Mouse (Mus musculus) neutrophil, adult 5-6 weeks (primary cell): ENCODE measurements around the gene Idi1. TPM values are rescaled to one million over a fixed set of nuclear protein-coding genes. Genes with fewer than 3 reads are reported as not detected.
"Not testable (repeated sequence)": the region's sequence is repeated elsewhere in the genome, so short reads cannot be mapped to it uniquely, and the experiment has no call there.

ENCODE experiments used
- ATAC-seq: fragments of 151-379, 151-347 bp; 2 replicates; pipeline ENCODE4 v1.8.0; 2017; ENCODE audit warnings: mild to moderate bottlenecking, moderate TSS enrichment; ENCODE audit not compliant: insufficient number of reproducible peaks, poor library complexity, low FRiP score, severe bottlenecking; ENCODE audit errors: extremely low read depth
- total RNA-seq: library from RNA; stranded (forward); fragments of 200-1000 nt; gene quantifications from 2 replicates; pipeline ENCODE4 v1.2.3, GENCODE M21; 2017

Idi1 gene
- total RNA-seq, 1 experiment from 2014 or later, result 9.9 TPM

DNA sequence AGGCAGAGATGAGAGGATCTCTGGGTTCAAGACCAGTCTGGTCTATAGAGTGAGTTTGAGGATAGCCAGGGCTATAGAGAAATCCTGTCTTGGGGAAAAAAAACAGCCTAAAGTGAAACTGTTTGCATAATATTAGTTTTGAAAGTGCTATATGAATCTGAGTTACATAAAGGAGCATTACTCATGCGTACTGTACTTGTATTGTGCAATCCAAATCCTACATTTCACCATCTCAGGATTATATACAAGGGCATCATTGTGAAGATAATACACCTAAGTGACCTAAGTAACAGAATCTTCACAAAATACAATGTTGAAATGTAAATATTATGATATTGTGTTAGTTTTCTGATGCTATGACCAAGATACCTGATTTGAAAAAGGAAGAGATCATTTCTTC lies 11.5 kb upstream of the Idi1 start:
- ATAC-seq, result no peak

DNA sequence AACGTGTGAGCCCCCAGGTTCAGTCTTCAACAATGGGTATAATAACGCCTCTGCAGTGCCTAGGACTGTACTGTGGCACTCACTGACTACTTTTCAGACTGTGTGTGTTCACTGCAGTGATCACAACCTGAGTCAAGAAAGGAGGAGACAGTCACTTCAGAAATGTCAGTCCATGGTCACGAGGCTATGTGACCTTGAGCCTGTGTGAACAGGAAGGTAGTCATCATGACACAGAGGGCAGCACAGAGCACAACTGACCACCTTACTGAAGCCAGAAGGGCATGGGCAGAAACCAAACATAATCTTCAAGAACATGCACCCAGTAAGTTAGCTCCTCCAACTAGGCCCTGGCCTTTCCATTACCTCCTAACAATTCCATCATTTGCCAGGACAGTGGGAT lies 3.7 kb upstream of the Idi1 start:
- ATAC-seq, result no peak

DNA sequence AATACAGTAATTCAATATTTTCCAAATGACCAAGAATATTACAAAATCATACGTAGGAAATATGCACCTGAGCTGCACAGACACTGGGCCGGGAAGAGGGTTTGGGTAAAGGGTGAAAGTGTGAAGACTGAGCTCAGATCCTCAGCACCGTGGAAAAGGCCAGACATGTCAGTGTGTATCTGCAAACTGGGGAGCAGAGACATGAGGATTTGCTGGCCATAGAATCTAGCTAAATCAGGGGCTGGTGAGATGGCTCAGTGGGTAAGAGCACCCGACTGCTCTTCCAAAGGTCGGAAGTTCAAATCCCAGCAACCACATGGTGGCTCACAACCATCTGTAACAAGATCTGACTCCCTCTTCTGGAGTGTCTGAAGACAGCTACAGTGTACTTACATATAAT lies 1.4 kb upstream of the Idi1 start:
- not testable (repeated sequence) for ATAC-seq

DNA sequence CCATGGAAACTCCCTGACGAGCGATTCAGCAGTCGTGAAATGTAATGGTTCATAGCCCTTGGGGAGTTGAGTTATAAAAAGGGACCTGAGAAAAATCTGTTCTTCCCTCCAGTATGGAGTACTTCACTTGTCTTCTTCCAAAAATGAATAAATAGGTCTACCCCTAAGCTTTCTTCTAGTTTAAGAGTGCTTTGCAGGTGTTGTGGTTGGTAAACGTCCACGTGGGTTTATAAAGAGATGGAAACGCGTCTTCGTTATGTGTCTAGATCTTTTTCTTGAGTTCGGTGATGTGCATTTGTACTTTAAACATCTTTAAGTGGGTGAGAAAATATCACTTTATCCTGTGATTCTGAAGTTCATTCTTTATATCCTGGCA lies 872 bp downstream of the Idi1 start:
- ATAC-seq, result no peak

DNA sequence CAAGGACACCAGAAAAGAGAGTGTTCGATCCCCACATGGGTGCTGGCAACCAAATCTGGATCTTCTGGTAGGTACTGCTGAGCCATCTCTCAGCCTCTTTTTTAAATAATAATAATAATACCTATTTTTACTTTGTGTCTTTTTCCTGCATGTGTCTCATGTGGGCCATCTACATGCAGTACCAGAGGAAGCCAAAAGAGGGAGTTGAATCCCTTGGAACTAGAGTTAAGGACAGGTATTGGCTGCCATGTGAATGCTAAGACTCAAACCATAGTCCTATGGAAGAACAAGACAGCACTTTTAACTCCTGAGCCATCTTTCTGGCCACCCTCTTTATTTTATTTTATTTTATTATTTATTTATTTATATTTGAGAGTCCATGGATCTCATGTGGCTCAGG lies 3.3 kb downstream of the Idi1 start:
- no peak for ATAC-seq

DNA sequence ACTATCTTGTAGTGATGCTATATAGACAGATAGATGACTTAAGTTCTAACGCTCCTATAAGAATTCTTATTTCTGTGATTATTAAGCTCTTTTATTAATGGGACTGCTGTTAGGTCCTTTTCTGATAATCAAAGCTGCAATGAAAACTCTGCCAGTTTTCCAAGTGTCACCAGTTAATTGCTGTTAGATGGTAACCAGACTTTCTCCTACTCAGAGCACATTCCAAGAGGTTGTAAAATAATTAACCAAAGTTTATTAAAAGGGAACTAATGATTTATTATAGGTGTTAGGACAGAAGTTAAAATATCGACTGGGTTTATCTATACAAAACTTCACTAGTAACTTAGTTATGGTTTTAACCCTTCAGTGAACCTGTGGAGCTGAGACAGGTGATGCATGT lies 20.7 kb downstream of the Idi1 start:
- ATAC-seq, result not testable (repeated sequence)

DNA sequence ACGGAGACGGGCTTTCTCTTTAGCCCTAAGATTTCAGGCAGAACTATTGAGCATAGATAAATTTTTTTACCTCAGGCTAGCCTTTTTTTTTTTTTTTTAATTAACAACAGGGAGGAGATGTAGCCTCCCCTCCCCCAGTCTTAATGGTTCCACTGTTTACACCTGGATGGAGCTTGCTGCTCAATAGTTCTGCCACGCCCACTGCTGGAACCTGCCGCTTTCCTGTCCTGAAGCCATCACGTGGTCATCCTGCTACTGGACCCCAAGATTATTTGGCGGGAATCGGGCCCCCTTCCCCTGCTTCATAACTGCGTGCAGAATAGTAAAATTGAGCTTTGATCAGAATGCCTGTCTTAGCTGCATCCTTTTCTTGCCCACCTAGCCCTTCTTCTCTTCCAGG lies 28.6 kb downstream of the Idi1 start:
- ATAC-seq, result not testable (repeated sequence)

DNA sequence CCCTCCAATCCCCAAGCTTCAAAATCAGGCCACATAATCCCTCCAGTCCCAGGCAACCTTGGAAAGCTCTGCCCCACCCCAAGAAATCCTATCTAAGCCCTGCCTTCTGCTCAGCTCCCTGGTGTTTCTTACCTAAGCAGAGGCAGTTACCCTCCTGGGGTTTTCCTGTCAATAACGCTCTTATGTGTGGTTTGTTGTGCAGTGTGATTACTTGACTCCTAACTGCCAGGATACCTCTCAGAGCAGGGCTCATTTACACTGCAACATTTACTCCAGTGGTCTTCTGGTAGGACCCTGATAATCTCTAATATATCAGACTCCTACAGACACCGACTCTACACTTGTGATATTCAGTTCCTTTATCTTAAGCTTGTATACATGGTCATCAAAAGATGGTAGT lies 48.2 kb downstream of the Idi1 start:
- ATAC-seq, result no peak

DNA sequence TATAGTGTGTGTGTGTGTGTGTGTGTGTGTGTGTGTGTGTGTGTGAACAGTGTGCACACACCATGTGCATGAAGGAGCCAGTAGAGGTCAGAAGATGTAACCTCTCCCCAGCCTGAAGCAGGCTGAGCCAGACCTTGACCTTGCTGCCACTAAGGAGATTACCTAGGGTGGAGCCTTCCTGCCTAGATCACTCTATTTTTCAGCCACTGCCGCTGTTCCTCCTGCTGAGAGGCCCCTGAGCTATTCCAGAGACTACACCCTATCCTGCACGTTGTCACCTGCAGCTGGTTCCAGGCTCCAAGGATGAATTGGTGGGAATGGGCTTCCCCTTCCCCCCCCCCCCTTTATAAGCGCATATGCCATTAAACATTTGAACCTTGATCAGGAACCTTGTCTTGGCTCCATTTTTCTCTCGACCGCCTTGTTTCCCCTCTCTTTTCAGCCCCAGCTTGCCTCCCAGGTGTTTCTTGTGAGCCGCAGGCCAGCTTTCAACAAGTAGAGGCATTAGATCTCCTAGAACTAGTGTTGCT lies 52.4 kb downstream of the Idi1 start:
- not testable (repeated sequence) for ATAC-seq

DNA sequence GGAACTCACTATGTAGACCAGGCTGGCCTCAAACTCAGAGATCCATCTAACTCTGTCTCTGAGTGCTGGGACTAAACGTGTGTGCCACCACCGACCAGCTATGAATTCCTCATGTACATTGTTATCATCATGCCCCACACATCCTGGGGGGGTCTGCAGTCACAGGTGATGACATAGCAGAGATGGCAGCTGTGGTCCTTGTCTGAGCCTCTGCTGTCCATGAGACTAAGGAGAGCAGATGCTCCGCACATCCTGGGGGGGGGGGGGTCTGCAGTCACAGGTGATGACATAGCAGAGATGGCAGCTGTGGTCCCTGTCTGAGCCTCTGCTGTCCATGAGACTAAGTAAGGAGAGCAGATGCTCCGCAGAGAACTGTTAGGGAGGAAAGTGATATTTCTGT lies 55.8 kb downstream of the Idi1 start:
- ATAC-seq, result not testable (repeated sequence)

DNA sequence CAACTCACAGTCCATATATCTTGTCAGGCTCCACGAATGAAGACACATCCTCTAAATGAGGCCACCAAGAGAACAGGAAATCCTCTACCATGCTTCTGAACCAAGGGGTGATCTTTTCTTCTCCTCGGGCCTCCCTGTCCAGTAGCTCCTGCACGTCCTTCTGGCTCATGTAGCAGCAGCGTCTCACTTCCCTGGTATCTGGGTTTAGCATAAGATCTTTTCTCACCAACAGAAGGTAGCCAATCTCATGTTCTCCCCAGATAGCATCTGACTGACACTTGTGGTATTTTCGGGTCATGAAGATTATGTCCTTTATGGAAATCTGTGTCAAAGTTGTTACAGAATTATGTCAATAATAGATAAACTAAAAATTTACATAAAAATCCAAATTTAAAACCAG lies 56.4 kb downstream of the Idi1 start:
- not testable (repeated sequence) for ATAC-seq

Other genes with a start within 250 kb of the Idi1 start
- 46.6 and 48.3 TPM in 2 replicates for gene Wdr37, start 13.6 kb upstream of the Idi1 start, total RNA-seq
- not detected in 2 replicates for gene Gm9745, start 62.7 kb downstream of the Idi1 start, total RNA-seq
- not detected in 2 replicates for gene Idi2, start 67.4 kb downstream of the Idi1 start, total RNA-seq
- gene Gtpbp4, start 110.6 kb downstream of the Idi1 start, total RNA-seq, result 54.8 and 57.2 TPM in 2 replicates
- 81.3 and 81.6 TPM in 2 replicates for gene Larp4b, start 208.4 kb downstream of the Idi1 start, total RNA-seq